Mouse (Mus musculus): ENCODE data around the gene Tmem37.

DNA sequence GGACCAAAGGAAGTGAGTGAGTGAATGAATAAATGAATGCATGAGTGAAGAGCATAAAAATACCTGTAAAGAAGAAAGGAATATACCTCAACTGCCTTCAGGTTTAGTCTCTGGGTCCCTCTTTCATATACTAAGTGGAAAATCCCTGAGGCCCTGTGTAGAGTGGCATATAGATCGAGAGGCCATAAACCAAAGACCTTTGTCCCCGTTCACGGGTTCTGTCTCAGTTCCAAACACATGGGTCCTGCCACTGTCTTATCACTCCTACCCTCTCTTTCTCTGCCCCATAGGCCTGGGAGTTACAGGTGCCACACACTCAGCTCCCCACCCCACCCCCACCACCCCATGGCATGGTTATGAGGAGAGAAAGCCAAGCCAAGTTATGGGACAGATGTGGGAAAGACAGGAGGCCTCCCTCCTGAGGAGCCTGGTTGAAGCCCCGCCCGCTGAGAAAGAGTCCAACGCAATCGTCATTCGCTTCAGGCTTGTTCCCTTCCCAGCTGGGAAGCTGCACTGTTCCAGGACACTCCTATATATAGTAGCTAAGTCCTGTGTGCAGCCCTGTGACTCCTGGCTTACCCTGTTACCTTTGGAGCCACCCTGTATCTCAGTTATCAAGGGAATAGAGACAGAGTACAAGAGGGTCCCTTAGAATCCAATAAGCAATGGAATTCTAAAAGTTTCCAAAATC, 17.2 kb upstream of the Tmem37 start:
- TF ChIP-seq POLR2A (IDR thresholded peaks at IDR 0.05; ENCODE audit: borderline replicate concordance, low read depth, low read length) (no peak), CTCF (IDR thresholded peaks at IDR 0.05; ENCODE audit: low read depth, low read length) (no peak)

All from bone marrow macrophage, adult 2 months (primary cell).